Mouse (Mus musculus): ENCODE results near the gene Btn2a2. TPM values are rescaled to one million over a fixed set of nuclear protein-coding genes. Genes with fewer than 3 reads are reported as not detected.

The Btn2a2 gene
- total RNA-seq, 2 experiments from 2014 or later, result 0.49 to 0.52 TPM

DNA sequence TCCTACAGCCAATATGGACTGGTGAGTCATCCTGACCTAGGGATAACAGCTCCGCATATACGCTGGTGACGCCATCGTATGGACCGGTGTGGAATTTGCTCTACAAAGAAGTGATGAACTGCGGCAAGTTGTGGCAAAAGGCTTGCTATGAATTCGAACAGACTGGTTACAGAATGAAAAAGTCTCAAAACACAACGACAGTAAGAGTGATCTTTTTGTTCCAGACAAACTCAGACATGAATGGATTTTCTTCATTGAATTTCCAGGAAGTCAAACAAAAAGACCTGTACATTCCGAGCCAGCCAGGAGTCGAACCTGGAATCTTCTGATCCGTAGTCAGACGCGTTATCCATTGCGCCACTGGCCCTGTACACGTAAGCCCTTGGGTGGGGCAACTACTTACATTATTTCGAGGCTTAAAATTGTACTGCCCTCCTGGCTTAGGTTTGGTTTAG lies 42.1 kb downstream of the Btn2a2 start:
- TF ChIP-seq CTCF (conservative IDR thresholded peaks at IDR 0.05), result peak; percentile 40
- H3K27ac ChIP-seq, result peak overlapping the region; percentile 96

DNA sequence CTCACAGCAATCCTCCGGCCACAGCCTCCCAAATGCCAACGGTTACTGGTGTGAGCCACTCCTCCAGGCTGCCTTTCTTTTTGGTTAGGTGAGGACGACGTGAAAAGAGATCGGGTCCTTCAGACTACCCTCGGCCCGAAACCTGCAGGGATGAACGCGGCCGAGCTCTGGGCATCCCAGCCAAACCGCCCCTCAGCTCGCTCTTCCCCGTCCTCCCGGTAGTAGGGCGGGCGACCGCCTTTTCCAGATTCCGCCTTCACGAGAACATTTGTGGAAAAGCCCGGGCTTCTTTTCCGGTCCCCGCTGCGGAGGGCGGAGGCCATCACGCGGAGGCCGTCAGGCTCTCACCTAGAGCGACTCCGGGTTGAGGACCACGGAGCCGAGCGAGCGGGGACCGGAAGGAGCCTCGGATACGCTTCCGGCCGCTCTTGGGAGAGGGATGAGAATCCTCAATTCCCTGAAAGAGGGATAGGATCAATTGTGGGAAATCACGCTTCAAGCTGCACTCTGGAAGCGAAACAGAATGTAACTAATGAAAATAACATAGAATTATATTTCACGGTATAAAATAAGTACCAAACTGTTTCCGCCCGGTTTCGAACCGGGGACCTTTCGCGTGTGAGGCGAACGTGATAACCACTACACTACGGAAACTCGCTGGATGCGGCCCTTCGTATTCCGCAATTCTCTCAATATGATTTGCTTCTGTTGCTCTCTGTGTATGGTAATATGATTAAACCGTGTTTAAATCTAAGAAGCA lies 42.9 kb downstream of the Btn2a2 start:
- H3K27ac ChIP-seq, result peak overlapping the region; percentile 96
- DNase-seq (ENCODE audit: low spot score in 2 of 2), result peak; percentile 91 to 94
- TF ChIP-seq CTCF (conservative IDR thresholded peaks at IDR 0.05), result no peak
- H3K4me3 ChIP-seq, result peak overlapping the region; percentile 91

More for the DNA sequence above, 42.1 kb downstream of the Btn2a2 start:
- H3K4me3 ChIP-seq, result peak overlapping the region; percentile 91
- peak; percentile 84 to 91 for DNase-seq (ENCODE audit: low spot score in 2 of 2)

- no peak for TF ChIP-seq CTCF (conservative IDR thresholded peaks at IDR 0.05)
- DNase-seq (ENCODE audit: low spot score in 2 of 2), result no peak
- peak overlapping the region; percentile 91 for H3K4me3 ChIP-seq
- peak overlapping the region; percentile 96 for H3K27ac ChIP-seq
Observed at GRCm38 (mm10) chr13:23445156-23445555, 43.5 kb downstream of the Btn2a2 start.

- DNase-seq (ENCODE audit: low spot score in 2 of 2), result no peak
- no peak for TF ChIP-seq CTCF (conservative IDR thresholded peaks at IDR 0.05)
- Histone ChIP-seq H3K4me3 (peak overlapping the region; percentile 91), H3K27ac (peak overlapping the region; percentile 96)
Observed at GRCm38 (mm10) chr13:23444451-23444850, 44.2 kb downstream of the Btn2a2 start.

- TF ChIP-seq CTCF (conservative IDR thresholded peaks at IDR 0.05), result no peak
- DNase-seq (ENCODE audit: low spot score in 2 of 2), result no peak
- Histone ChIP-seq H3K27ac (no peak overlapping the region), H3K4me3 (no peak overlapping the region)
Observed at GRCm38 (mm10) chr13:23439901-23440300, 48.8 kb downstream of the Btn2a2 start.

- DNase-seq (ENCODE audit: low spot score in 2 of 2), result peak in 1 of 2 experiments; percentile 65
- no peak for TF ChIP-seq CTCF (conservative IDR thresholded peaks at IDR 0.05)
- peak overlapping the region; percentile 67 for H3K4me3 ChIP-seq
- peak overlapping the region; percentile 80 for H3K27ac ChIP-seq
Observed at GRCm38 (mm10) chr13:23438521-23438920, 50.1 kb downstream of the Btn2a2 start.

GRCm38 (mm10) chr13:23437908-23438307 lies 50.7 kb downstream of the Btn2a2 start:
- peak overlapping the region; percentile 80 for H3K27ac ChIP-seq
- TF ChIP-seq CTCF (conservative IDR thresholded peaks at IDR 0.05), result no peak
- peak; percentile 92 to 94 for DNase-seq (ENCODE audit: low spot score in 2 of 2)

GRCm38 (mm10) chr13:23436861-23437822 lies 51.5 kb downstream of the Btn2a2 start:
- H3K4me3 ChIP-seq, result peak overlapping the region; percentile 67
- H3K27ac ChIP-seq, result peak overlapping the region; percentile 76
- peak in 1 of 2 experiments; percentile 55 for DNase-seq (ENCODE audit: low spot score in 2 of 2)
- no peak for TF ChIP-seq CTCF (conservative IDR thresholded peaks at IDR 0.05)

More at GRCm38 (mm10) chr13:23437908-23438307, 50.7 kb downstream of the Btn2a2 start:
- H3K4me3 ChIP-seq, result peak overlapping the region; percentile 67

- no peak overlapping the region for H3K27ac ChIP-seq
- H3K4me3 ChIP-seq, result peak overlapping the region; percentile 56
- DNase-seq (ENCODE audit: low spot score in 2 of 2), result peak in 1 of 2 experiments; percentile 67
- no peak for TF ChIP-seq CTCF (conservative IDR thresholded peaks at IDR 0.05)
Observed at GRCm38 (mm10) chr13:23436231-23436661, 52.4 kb downstream of the Btn2a2 start.

GRCm38 (mm10) chr13:23435676-23436075 lies 53.0 kb downstream of the Btn2a2 start:
- DNase-seq (ENCODE audit: low spot score in 2 of 2), result no peak
- H3K4me3 ChIP-seq, result peak overlapping the region; percentile 56
- no peak for TF ChIP-seq CTCF (conservative IDR thresholded peaks at IDR 0.05)
- no peak overlapping the region for H3K27ac ChIP-seq

DNA sequence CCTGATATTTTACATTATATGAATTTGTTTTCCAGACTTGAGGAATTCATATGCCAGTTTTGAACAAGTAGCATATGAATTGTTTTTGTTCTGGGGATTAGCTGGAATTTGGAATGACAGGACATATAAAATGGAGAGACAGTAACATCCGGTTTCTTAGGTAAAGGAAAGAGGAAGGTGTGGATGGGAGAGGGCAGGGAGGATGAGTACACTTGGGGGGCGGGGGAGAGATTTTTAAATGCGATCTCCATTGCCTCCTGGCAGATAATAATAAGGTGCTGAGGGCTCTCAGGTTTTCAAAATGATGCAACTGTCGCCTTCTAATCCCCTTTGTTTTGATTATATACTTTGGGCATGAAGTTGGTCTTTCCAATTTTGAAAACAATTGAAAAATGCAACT lies 53.4 kb downstream of the Btn2a2 start:
- Histone ChIP-seq H3K4me3 (peak overlapping the region; percentile 56), H3K27ac (no peak overlapping the region)
- DNase-seq (ENCODE audit: low spot score in 2 of 2), result no peak
- TF ChIP-seq CTCF (conservative IDR thresholded peaks at IDR 0.05), result no peak

GRCm38 (mm10) chr13:23434426-23434825 lies 54.2 kb downstream of the Btn2a2 start:
- H3K27ac ChIP-seq, result no peak overlapping the region
- no peak for TF ChIP-seq CTCF (conservative IDR thresholded peaks at IDR 0.05)
- no peak overlapping the region for H3K4me3 ChIP-seq
- no peak for DNase-seq (ENCODE audit: low spot score in 2 of 2)

DNA sequence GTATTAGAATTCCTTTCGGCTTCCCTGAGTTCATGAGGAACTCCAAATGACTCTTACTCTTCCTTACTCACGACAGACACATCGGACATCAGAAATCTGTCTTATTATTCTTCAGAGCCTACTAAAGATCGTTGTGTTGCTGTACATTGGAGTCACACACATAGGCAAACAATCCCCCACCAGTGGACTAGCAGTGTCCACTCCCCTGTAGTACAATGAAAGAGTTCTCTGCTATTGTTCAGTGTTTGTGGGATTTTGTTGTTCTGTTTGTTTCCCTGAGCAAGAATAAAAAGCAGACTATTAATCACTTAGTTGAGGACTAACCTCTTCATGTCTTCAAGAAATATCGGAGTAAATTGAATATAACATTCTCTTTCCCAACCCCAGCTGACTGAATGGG lies 54.9 kb downstream of the Btn2a2 start:
- Histone ChIP-seq H3K27ac (no peak overlapping the region; the same call in 1 of the 2 replicates), H3K4me3 (no peak overlapping the region)
- DNase-seq (ENCODE audit: low spot score in 2 of 2), result no peak
- no peak for TF ChIP-seq CTCF (conservative IDR thresholded peaks at IDR 0.05)
